Mouse (Mus musculus) embryonic facial prominence, embryonic 13.5 days (tissue): Measurements from ENCODE around the gene Dlgap3. TPM values are rescaled to one million over a fixed set of nuclear protein-coding genes. Genes with fewer than 3 reads are reported as not detected.

ENCODE experiments used
- ATAC-seq: fragments of 200-750 bp; cut with Nextera tagmentation; 2 replicates; pipeline ENCODE4 v1.8.0; 2017; ENCODE audit warnings: low read depth; ENCODE audit not compliant: insufficient number of reproducible peaks, insufficient read depth, low FRiP score, low TSS enrichment
- H3K27ac ChIP-seq: fragments of 300-500 bp; sonication (generic); 2 replicates; pipeline ENCODE4 v1.5.1; 2015; ENCODE audit warnings: moderate library complexity, mild to moderate bottlenecking, inconsistent platforms
- H3K27me3 ChIP-seq: fragments of 300-500 bp; sonication (generic); 2 replicates; pipeline ENCODE4 v1.6.1; 2015; ENCODE audit warnings: mild to moderate bottlenecking, inconsistent platforms
- H3K36me3 ChIP-seq: fragments of 300-500 bp; sonication (generic); 2 replicates; pipeline ENCODE4 v1.6.1; 2015; ENCODE audit warnings: mild to moderate bottlenecking, inconsistent platforms
- H3K4me1 ChIP-seq: fragments of 300-500 bp; sonication (generic); 2 replicates; pipeline ENCODE4 v1.6.1; 2015; ENCODE audit warnings: inconsistent platforms
- H3K4me2 ChIP-seq: fragments of 300-500 bp; sonication (generic); 2 replicates; pipeline ENCODE4 v1.6.1; 2015; ENCODE audit warnings: moderate library complexity, mild to moderate bottlenecking, inconsistent platforms
- H3K4me3 ChIP-seq: fragments of 300-500 bp; sonication (generic); 2 replicates; pipeline ENCODE4 v1.5.1; 2015; ENCODE audit warnings: mild to moderate bottlenecking, inconsistent platforms
- H3K9ac ChIP-seq: fragments of 300-500 bp; sonication (generic); 2 replicates; pipeline ENCODE4 v1.6.1; 2015; ENCODE audit warnings: mild to moderate bottlenecking, inconsistent platforms
- H3K9me3 ChIP-seq: fragments of 300-500 bp; sonication (generic); 2 replicates; pipeline ENCODE4 v1.6.1; 2016; ENCODE audit warnings: inconsistent platforms
- WGBS: fragments of 180-500 bp; shearing (Covaris S2); methylation state at CpG from one replicate; pipeline ENCODE4 v1.1.7; 2015; ENCODE audit warnings: mixed read lengths; 5-methylcytosine and 5-hydroxymethylcytosine counted together
- polyA plus RNA-seq: library from polyadenylated mRNA; unstranded; fragments of >200 nt; fragmentation: Nextera tagmentation; extraction: Ambion mirVana; gene quantifications from 2 replicates; pipeline ENCODE4 v1.2.1, GENCODE M21; 2015

Gene Dlgap3
- polyA plus RNA-seq, 1 experiment from 2014 or later, result 0.94 TPM

- peak overlapping the region; percentile 97 for H3K4me3 ChIP-seq
- 0 out of 2 replicates have a peak, but pooled peaks have one; percentile 20 for ATAC-seq
- H3K36me3 ChIP-seq, result peaks cover 22% of the 10 kb centered on the region
- H3K9me3 ChIP-seq, result no peaks in the 10 kb centered on the region
- WGBS, result under 1% methylated on average over 26 of the region's 26 CpGs
- H3K9ac ChIP-seq, result peak overlapping the region; percentile 99
- H3K27ac ChIP-seq, result peak overlapping the region; percentile 33; the same call in 1 of the 2 replicates
- H3K4me2 ChIP-seq, result peak overlapping the region; percentile 88
- 0 out of 2 replicates have a peak, but pooled peaks cover 2% of the 10 kb centered on the region for H3K27me3 ChIP-seq
- peaks cover 14% of the 10 kb centered on the region for H3K4me1 ChIP-seq
These were observed 74.9 kb downstream of the Dlgap3 start for GRCm38 (mm10) chr4:127243953-127244352.

DNA sequence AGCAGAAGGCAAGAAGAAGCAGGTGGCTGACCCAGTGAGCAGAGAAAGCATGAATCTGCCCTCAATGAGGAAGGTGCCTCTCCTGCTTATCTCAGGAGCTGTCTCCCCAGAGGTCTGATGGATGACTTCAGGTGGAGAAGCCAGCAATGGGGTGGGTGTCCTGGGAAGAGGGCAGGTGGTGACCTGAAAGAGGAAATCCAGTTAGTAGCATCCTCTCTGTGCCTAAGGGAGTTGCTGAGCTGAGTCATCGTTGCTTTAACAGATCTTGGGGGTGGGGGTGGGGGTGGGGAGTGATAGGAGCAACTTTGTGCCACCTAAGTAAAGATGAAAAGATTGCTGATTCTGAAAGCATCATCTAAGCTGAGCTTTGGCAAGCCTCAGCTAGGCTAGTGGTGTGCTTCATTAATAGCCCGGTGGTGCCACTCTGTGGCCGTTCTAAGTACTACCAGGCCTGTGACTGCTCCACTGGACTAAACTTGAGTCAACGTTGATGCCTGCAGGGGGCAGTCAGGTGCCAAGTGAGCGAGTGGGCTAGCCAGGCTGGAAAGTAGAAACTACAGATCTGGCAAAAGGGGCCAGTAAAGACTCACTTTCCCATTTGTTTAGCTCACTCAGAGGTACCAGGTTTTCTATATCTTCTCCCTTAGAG, 80.8 kb downstream of the Dlgap3 start:
- no peak overlapping the region for H3K4me2 ChIP-seq
- no peaks in the 10 kb centered on the region for H3K27me3 ChIP-seq
- no peak overlapping the region for H3K4me3 ChIP-seq
- H3K27ac ChIP-seq, result no peak overlapping the region
- no peak overlapping the region for H3K9ac ChIP-seq
- peak; percentile 79; the same call in 1 of the 2 replicates for ATAC-seq
- H3K4me1 ChIP-seq, result peaks cover 6% of the 10 kb centered on the region
- peaks cover 29% of the 10 kb centered on the region for H3K36me3 ChIP-seq
- H3K9me3 ChIP-seq, result no peaks in the 10 kb centered on the region
- 5% methylated on average over 5 of the region's 5 CpGs for WGBS

- no peak overlapping the region for H3K9ac ChIP-seq
- ATAC-seq, result no peak
- H3K36me3 ChIP-seq, result peaks cover 23% of the 10 kb centered on the region
- 54% methylated on average over 22 of the region's 22 CpGs for WGBS
- H3K9me3 ChIP-seq, result no peaks in the 10 kb centered on the region
- H3K27ac ChIP-seq, result no peak overlapping the region
- no peak overlapping the region for H3K4me3 ChIP-seq
- peak overlapping the region; percentile 14 for H3K4me2 ChIP-seq
- H3K4me1 ChIP-seq, result no peaks in the 10 kb centered on the region
- H3K27me3 ChIP-seq, result no peaks in the 10 kb centered on the region
These were observed 83.1 kb downstream of the Dlgap3 start for GRCm38 (mm10) chr4:127251963-127252585.

DNA sequence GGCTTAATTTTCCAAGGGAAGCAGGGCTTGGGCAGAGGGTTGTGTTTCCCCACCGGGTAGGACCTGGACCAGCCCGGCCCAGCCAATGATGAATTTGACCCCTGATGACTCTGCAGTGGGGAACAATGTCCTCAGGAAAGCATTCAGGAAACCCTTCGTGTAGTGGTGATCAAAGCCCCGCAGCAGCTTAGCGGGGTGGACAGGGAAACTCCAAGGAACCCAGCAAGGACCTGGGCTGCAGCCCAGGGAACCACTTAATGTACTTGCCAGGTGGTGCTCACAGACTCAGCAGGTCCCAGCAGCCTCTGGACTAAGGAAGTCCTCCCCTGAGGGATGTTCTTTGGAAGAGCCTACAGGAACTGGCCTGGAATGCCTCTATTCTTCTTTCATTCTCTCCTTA, 87.7 kb downstream of the Dlgap3 start:
- no peaks in the 10 kb centered on the region for H3K9me3 ChIP-seq
- no peak overlapping the region for H3K4me3 ChIP-seq
- no peaks in the 10 kb centered on the region for H3K27me3 ChIP-seq
- WGBS, result 51% methylated on average over 5 of the region's 5 CpGs
- H3K27ac ChIP-seq, result no peak overlapping the region
- no peak for ATAC-seq
- no peaks in the 10 kb centered on the region for H3K36me3 ChIP-seq
- H3K9ac ChIP-seq, result no peak overlapping the region
- no peak overlapping the region for H3K4me2 ChIP-seq
- no peaks in the 10 kb centered on the region for H3K4me1 ChIP-seq

- H3K27ac ChIP-seq, result no peak overlapping the region
- H3K36me3 ChIP-seq, result no peaks in the 10 kb centered on the region
- H3K9me3 ChIP-seq, result no peaks in the 10 kb centered on the region
- no peak overlapping the region for H3K4me2 ChIP-seq
- WGBS, result 54% methylated on average over 12 of the region's 12 CpGs
- H3K4me3 ChIP-seq, result no peak overlapping the region
- no peak overlapping the region for H3K9ac ChIP-seq
- no peaks in the 10 kb centered on the region for H3K27me3 ChIP-seq
- H3K4me1 ChIP-seq, result no peaks in the 10 kb centered on the region
- ATAC-seq, result no peak
These were observed 89.3 kb downstream of the Dlgap3 start for GRCm38 (mm10) chr4:127258186-127258897.

DNA sequence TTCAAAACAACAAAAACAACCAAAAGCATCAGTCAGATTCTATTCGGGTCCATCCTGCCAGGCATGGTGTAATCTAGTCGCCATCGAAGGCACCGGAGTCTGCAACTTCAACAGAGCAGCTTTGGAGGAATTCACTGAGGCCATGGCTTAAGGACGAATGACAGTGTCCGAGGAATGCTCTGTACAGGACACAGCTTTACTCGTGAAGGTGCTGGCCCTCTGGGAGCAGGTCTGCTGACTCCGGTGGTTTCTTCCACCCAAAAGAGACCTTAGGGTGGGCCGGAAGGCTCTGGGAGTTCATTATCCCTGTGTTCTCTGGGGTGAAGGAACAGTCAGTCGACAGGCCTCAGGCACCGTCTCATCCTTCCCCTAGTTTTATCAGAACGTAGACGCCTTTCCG, 92.6 kb downstream of the Dlgap3 start:
- Histone ChIP-seq H3K4me2 (no peak overlapping the region), H3K27ac (no peak overlapping the region), H3K9ac (no peak overlapping the region), H3K4me3 (no peak overlapping the region), H3K9me3 (no peaks in the 10 kb centered on the region), H3K4me1 (no peaks in the 10 kb centered on the region), H3K27me3 (no peaks in the 10 kb centered on the region), H3K36me3 (no peaks in the 10 kb centered on the region)
- ATAC-seq, result no peak
- 88% methylated on average over 14 of the region's 14 CpGs for WGBS

GRCm38 (mm10) chr4:127263438-127264182, 94.6 kb downstream of the Dlgap3 start:
- H3K9me3 ChIP-seq, result no peaks in the 10 kb centered on the region
- H3K4me1 ChIP-seq, result no peaks in the 10 kb centered on the region
- no peaks in the 10 kb centered on the region for H3K36me3 ChIP-seq
- H3K27me3 ChIP-seq, result peaks cover 9% of the 10 kb centered on the region
- H3K4me3 ChIP-seq, result no peak overlapping the region
- H3K9ac ChIP-seq, result no peak overlapping the region
- H3K4me2 ChIP-seq, result no peak overlapping the region
- ATAC-seq, result no peak
- 66% methylated on average over 19 of the region's 19 CpGs for WGBS
- no peak overlapping the region for H3K27ac ChIP-seq

- H3K9me3 ChIP-seq, result no peaks in the 10 kb centered on the region
- no peak overlapping the region for H3K9ac ChIP-seq
- peaks cover 11% of the 10 kb centered on the region for H3K27me3 ChIP-seq
- H3K4me2 ChIP-seq, result no peak overlapping the region
- no peak overlapping the region for H3K27ac ChIP-seq
- no peaks in the 10 kb centered on the region for H3K4me1 ChIP-seq
- no peaks in the 10 kb centered on the region for H3K36me3 ChIP-seq
- H3K4me3 ChIP-seq, result no peak overlapping the region
- no peak for ATAC-seq
- WGBS, result 60% methylated on average over 5 of the region's 5 CpGs
These were observed 95.2 kb downstream of the Dlgap3 start for GRCm38 (mm10) chr4:127264183-127264554.

DNA sequence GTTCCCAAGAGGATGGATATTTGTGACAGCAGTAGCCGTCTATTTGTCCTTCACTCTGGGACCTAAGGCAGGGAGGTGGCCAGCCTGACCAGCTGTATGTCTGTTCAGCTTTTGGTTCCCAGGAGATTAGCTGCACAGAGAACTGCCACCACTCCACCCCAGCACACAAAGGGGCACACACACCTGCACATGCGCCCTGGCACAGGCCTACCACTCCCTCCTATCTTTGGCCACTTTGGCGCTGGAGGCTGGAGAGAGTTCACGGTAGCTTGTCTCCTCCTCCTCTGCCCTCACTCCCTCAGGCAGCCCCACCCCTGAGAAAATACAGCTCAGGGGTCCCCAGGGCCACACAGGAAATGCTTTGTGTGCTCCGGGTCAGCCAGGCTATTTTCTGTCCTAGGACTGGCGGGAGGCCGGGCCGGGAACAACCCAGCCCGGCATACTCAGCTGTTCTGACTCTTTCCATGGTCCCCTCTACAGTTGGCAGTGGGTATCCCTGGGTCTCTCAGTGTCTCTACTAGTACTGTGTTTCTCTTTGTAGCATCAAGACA, 109.5 kb downstream of the Dlgap3 start:
- no peaks in the 10 kb centered on the region for H3K36me3 ChIP-seq
- H3K4me1 ChIP-seq, result peaks cover 4% of the 10 kb centered on the region; the same call in 1 of the 2 replicates
- H3K9me3 ChIP-seq, result no peaks in the 10 kb centered on the region
- H3K9ac ChIP-seq, result no peak overlapping the region
- 30% methylated on average over 9 of the region's 9 CpGs for WGBS
- no peaks in the 10 kb centered on the region for H3K27me3 ChIP-seq
- H3K27ac ChIP-seq, result no peak overlapping the region
- ATAC-seq, result no peak
- no peak overlapping the region for H3K4me2 ChIP-seq
- no peak overlapping the region for H3K4me3 ChIP-seq

- ATAC-seq, result no peak
- no peak overlapping the region for H3K27ac ChIP-seq
- 67% methylated on average over 9 of the region's 9 CpGs for WGBS
These were observed 110.2 kb downstream of the Dlgap3 start for GRCm38 (mm10) chr4:127279241-127279640.

More at GRCm38 (mm10) chr4:127279241-127279640, 110.2 kb downstream of the Dlgap3 start:
- Histone ChIP-seq H3K4me3 (no peak overlapping the region), H3K4me1 (peaks cover 4% of the 10 kb centered on the region; the same call in 1 of the 2 replicates), H3K27me3 (no peaks in the 10 kb centered on the region), H3K4me2 (no peak overlapping the region), H3K9ac (no peak overlapping the region), H3K9me3 (no peaks in the 10 kb centered on the region), H3K36me3 (no peaks in the 10 kb centered on the region)
